Mouse (Mus musculus) heart, postnatal 0 days (tissue): ENCODE results near the gene Slc11a2.

Experiments
- CTCF ChIP-seq: IDR thresholded peaks from 2 replicates; pipeline ENCODE4 v1.5.1; 2016; ENCODE audit warnings: antibody characterized with exemption, control low read depth, low read depth
- EP300 ChIP-seq: IDR thresholded peaks from 2 replicates; pipeline ENCODE4 v1.6.1; 2016; ENCODE audit warnings: antibody characterized with exemption, low read depth

GRCm38 (mm10) chr15:100402798-100403197 is 22.1 kb downstream of the Slc11a2 start:
- TF ChIP-seq CTCF, result no peak
- TF ChIP-seq EP300, result no peak
